Mouse (Mus musculus): ENCODE data around the gene Dsn1. TPM values are rescaled to one million over a fixed set of nuclear protein-coding genes. Genes with fewer than 3 reads are reported as not detected.

Dsn1 gene
- total RNA-seq, 2 experiments from 2014 or later, result 1.2 to 1.3 TPM

DNA sequence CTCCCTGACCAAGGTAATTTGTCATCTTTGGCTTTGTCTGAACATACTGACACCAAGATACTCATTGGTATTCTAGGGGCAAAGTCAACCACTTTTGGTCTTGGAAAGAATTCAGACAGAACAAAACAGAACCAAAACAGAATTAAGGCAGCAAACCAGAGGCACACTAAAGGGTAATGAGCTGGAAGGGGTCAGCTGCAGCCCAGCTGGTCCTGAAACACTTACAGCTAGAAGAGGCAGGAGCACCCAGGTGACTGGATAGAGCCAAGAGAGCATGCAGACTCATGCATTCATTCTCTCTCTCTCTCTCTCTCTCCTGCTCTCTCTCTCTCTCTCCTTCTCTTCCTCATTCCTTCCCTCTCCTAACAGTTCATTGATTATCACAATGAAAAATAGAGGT lies 30.2 kb downstream of the Dsn1 start:
- no peak for DNase-seq
- intact Hi-C loops (cut with DNase I), result no loop called here

GRCm38 (mm10) chr2:156974967-156975366 lies 32.0 kb downstream of the Dsn1 start:
- intact Hi-C loops (cut with DNase I), result no loop called here
- no peak for DNase-seq

- intact Hi-C loops (cut with DNase I), result no loop called here
- DNase-seq, result no peak
Observed at GRCm38 (mm10) chr2:156973316-156974100, 33.4 kb downstream of the Dsn1 start.

- no peak for DNase-seq
- intact Hi-C loops (cut with DNase I), result no loop called here
Observed at GRCm38 (mm10) chr2:156970253-156970652, 36.7 kb downstream of the Dsn1 start.

DNA sequence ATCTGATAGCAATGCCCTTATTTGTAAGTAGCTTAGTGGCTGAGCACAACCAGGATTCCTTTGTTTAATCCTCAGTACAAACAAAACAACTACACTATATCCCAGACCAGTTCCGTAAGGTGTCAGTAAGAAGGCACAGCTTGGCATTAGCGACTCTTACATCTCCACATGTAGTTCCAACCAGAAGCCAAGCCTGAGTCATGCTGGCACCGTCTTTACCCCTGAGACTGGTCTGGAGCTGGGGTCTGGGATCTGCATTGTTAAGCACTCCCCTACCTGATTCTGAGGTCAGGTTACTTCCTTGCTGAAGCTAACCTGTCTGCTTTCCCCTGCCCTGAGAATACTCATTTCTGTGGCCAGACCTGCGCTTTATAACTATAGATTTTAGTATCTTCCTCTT lies 38.5 kb downstream of the Dsn1 start:
- no peak for DNase-seq
- intact Hi-C loops (cut with DNase I), result no loop called here

DNA sequence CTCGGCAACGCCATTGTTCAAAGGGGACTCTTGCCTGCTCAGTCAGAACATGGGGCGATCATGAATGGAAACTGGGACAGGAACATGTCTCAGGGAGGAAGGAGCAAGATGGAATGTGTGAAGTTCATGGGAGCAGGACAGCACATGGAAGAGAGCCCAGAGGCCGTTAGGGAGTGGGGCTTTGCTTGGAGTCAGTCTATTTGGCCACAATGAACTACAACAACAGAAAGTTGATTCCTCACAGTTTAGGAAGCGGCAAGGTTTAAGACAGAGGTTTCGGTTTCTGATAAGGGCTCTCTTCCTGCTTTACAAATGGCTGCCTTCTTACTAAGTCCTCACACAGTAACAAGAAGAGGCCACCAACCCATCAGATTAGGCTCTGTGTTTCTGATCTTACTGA lies 39.6 kb downstream of the Dsn1 start:
- intact Hi-C loops (cut with DNase I), result no loop called here
- DNase-seq, result no peak

DNA sequence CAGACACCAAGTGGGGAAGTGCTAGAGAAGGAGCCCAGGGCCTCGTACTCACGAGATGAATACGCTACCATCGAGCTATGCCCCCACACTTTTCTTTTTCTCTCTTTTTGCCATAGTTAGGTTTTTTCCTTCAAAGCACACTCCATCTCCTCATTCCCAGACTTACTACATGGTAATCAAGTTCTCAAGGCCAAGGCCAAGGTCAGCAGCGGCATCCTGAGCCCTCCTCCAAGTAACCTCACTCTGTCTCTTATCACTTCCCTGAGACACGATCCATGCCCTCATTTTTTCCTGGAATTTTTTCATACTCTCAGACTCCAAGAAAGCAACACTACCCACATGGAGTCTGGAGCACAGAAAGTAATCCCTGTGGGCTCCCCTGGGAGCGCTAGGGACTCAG lies 43.1 kb downstream of the Dsn1 start:
- DNase-seq, result no peak
- intact Hi-C loops (cut with DNase I), result no loop called here

- intact Hi-C loops (cut with DNase I), result loop anchor here (5.0 kb wide), 1 partner anchor 34 kb away; the partner anchor contains the start of gene Ndrg3
- DNase-seq, result no peak
Observed at GRCm38 (mm10) chr2:156958496-156959252, 48.3 kb downstream of the Dsn1 start.

DNA sequence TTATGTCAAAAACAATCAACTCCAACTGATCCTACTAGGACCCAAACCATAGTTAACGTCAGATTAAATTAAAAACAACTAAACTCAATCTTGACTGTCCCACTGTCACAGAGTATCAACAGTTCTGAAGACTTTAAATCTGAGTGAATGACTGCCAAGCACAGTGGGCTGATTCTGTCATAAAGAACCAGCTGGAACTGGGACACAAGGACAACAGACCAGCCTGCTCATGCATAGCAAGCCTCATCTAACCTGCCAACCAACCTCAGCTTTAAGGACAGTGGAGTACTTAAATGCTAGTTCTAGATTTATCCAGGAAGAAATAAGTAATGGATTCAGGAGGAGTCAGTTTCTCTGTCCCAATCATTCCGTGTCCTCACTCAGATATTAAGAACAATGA lies 49.9 kb downstream of the Dsn1 start:
- intact Hi-C loops (cut with DNase I), result loop anchor here (5.0 kb wide), 1 partner anchor 35 kb away; the partner anchor contains the start of gene Ndrg3
- DNase-seq, result no peak

- no peak for DNase-seq
- intact Hi-C loops (cut with DNase I), result loop anchor here (5.0 kb wide), 1 partner anchor 36 kb away; the partner anchor contains the start of gene Ndrg3
Observed at GRCm38 (mm10) chr2:156956306-156956705, 50.6 kb downstream of the Dsn1 start.

DNA sequence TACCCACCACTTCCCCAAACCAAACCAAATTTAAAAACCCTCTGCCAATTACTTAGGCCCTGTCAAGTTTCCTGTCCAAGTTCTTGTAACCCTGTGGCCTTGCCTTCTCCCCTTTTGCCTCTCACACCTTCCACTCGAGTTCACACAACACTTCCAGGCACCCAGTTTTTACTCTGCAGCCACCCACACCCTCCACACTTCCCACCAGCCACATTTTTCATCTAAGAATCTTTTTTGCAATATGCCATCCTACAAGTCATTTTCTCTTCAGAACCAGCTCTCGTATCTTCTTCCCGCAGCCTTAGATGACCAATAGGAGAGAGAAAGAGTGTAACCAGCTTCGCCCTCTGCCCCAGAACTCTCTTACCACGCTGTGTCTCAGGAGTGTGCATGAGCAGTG lies 52.5 kb downstream of the Dsn1 start:
- DNase-seq, result no peak
- intact Hi-C loops (cut with DNase I), result no loop called here

DNA sequence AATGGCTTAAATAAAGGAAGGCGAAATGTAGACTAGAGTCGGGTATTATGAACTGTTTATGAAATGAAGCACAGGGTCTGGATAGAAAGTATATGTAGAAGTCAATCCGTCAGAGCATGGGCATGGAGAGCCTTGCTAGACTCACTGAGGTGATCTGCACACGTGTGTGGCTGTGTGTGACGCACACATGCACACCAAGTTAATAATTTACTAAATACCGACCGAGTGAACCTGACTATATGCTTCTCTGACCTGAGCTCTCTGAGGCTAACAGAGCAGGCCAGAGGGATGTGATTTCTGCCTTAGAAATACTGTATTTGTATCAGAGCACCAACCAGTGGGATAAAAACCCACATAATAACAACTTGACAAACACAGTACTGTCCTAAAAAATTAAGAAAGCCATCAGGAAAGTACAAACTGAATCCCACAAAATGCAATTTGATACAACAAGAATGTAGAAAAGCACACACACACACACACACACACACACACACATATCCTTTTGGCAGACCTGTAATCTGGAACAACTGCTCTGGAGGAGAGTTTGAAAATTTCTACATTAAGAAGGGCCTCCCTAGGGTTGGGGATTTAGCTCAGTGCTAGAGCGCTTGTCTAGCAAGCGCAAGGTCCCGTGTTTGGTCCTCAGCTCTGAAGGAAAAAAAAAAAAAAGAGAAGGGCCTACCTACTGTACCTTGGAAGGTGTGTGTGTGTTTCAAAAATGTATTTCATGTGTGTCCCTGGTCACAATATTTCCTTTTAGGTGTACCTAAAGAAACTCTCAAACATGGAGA lies 55.5 kb downstream of the Dsn1 start:
- intact Hi-C loops (cut with DNase I), result no loop called here
- no peak for DNase-seq

GRCm38 (mm10) chr2:156950816-156951215 lies 56.1 kb downstream of the Dsn1 start:
- DNase-seq, result no peak
- intact Hi-C loops (cut with DNase I), result no loop called here

Other genes with a start within 250 kb of the Dsn1 start
- gene Myl9, start 231.7 kb downstream of the Dsn1 start, total RNA-seq (2021), result 10 to 100 TPM; 44.2 to 82.8 TPM
- gene Tgif2, start 167.1 kb downstream of the Dsn1 start, total RNA-seq (2021), result under 1 TPM; 0.32 to 0.51 TPM
- gene 4930518I15Rik, start 149.2 kb downstream of the Dsn1 start, total RNA-seq (2021), result under 1 TPM; 0.25 to 0.64 TPM
- 10 to 100 TPM; 79.3 to 85.6 TPM for gene Rab5if, start 144.0 kb downstream of the Dsn1 start, total RNA-seq (2021)
- under 1 TPM in 1 of 2 experiments, not detected in 1; 0.26 TPM for gene Sla2, start 120.0 kb downstream of the Dsn1 start, total RNA-seq (2021)
- gene Ndrg3, start 15.1 kb downstream of the Dsn1 start, total RNA-seq (2021), result 10 to 100 TPM; 25.1 TPM
- gene Soga1, start 72.1 kb upstream of the Dsn1 start, total RNA-seq (2021), result 1 to 10 TPM; 3.9 to 4.1 TPM
- not detected for gene Tldc2, start 79.9 kb upstream of the Dsn1 start, total RNA-seq (2021)
- 10 to 100 TPM; 12.9 to 13.2 TPM for gene Samhd1, start 128.1 kb upstream of the Dsn1 start, total RNA-seq (2021)
- gene Rbl1, start 197.4 kb upstream of the Dsn1 start, total RNA-seq (2021), result 1 to 10 TPM; 1.6 to 2.2 TPM

Measured in gastrocnemius, postnatal 36 days (tissue).